Mouse (Mus musculus) lung, embryonic 15.5 days (tissue): ENCODE measurements at regions not wholly inside any gene's neighbourhood (a gene's known extent, or its start where the extent isn't known, plus 50 kb on each side); places are given as distances from the start of the nearest gene placed in this dataset.

ENCODE experiments used
- ATAC-seq: fragments of 200-750 bp; cut with Nextera tagmentation; 2 replicates; pipeline ENCODE4 v1.8.0; 2017; ENCODE audit warnings: moderate number of reproducible peaks, borderline replicate concordance; ENCODE audit not compliant: low FRiP score, low TSS enrichment; ENCODE audit errors: extremely low read depth
- H3K27ac ChIP-seq: fragments of 300-500 bp; sonication (generic); 2 replicates; pipeline ENCODE4 v1.5.1; 2015; ENCODE audit warnings: moderate library complexity, mild to moderate bottlenecking, inconsistent platforms
- H3K27me3 ChIP-seq: fragments of 300-500 bp; sonication (generic); 2 replicates; pipeline ENCODE4 v1.6.1; 2015; ENCODE audit warnings: inconsistent platforms
- H3K36me3 ChIP-seq: fragments of 300-500 bp; sonication (generic); 2 replicates; pipeline ENCODE4 v1.6.1; 2015; ENCODE audit warnings: inconsistent platforms
- H3K4me1 ChIP-seq: fragments of 300-500 bp; sonication (generic); 2 replicates; pipeline ENCODE4 v1.6.1; 2015; ENCODE audit warnings: inconsistent platforms
- H3K4me2 ChIP-seq: fragments of 300-500 bp; sonication (generic); 2 replicates; pipeline ENCODE4 v1.6.1; 2015; ENCODE audit warnings: inconsistent platforms, mild to moderate bottlenecking, moderate library complexity
- H3K4me3 ChIP-seq: fragments of 300-500 bp; sonication (generic); 2 replicates; pipeline ENCODE4 v1.5.1; 2015; ENCODE audit warnings: mild to moderate bottlenecking, inconsistent platforms
- H3K9ac ChIP-seq: fragments of 300-500 bp; sonication (generic); 2 replicates; pipeline ENCODE4 v1.6.1; 2015; ENCODE audit warnings: inconsistent platforms
- H3K9me3 ChIP-seq: fragments of 300-500 bp; sonication (generic); 2 replicates; pipeline ENCODE4 v1.6.1; 2016; ENCODE audit warnings: inconsistent platforms
- WGBS: fragments of 180-500 bp; shearing (Covaris S2); methylation state at CpG from one replicate; pipeline ENCODE4 v1.1.7; 2015; 5-methylcytosine and 5-hydroxymethylcytosine counted together

DNA sequence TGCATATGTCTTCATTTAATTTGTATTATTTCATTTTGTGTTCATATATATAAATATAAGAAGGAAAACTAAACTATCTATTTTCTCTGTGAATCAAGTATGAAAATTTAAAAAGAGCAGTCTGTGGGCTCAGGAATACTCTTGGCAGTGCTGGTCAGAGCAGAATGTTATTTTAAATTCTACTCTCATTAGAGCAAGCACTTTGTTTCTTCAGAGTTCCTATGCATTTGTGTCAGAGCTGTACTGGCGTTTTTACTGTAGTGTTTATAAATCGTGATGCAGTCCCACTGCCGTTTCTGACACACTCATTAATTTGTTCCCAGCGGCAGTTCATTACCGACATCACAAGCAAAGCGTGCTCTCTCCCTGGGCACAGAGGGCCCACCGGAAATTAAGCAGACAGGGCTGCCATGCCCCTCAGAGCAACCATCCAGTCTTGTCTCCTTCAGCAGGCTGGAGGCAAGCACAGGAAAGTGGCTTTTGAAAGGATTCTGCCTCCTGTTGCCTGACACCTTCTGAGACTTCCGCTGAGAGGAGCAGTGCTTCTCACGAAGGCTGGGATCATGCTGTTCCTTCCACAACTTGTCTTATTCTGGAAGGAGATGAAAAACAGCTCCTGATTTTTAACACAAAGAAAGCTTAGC, 272.8 kb upstream of the Sptlc3 start:
- H3K9ac ChIP-seq: no peak overlapping the region
- peak overlapping the region; percentile 53 for H3K27ac ChIP-seq
- H3K4me1 ChIP-seq: peaks cover 5% of the 10 kb centered on the region; the same call in 1 of the 2 replicates
- H3K27me3 ChIP-seq: no peaks in the 10 kb centered on the region
- H3K4me2 ChIP-seq: peak overlapping the region; percentile 36
- no peak overlapping the region for H3K4me3 ChIP-seq
- 30% methylated on average over 9 of the region's 9 CpGs for WGBS
- ATAC-seq: peak; percentile 84; the same call in 1 of the 2 replicates
- H3K9me3 ChIP-seq: no peaks in the 10 kb centered on the region
- no peaks in the 10 kb centered on the region for H3K36me3 ChIP-seq

DNA sequence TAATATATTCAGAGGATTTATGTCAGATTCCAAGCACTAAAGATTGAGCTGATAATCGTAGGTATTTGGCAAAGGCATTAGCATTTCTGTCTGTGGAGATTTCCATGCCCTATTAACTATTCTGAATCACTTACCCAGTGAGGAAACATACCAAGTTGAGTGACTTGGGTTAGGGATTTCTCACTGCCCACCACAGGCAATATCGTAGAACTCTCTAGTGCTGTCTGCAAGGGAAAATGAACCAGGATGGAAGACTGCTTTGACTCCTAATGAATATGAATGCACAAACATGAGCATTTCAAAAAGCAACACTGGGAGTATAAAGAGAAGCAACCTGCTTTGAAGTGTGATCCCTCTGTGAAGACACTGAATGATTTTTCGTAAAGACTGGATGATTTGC, 263.3 kb upstream of the Sptlc3 start:
- ATAC-seq: no peak
- H3K36me3 ChIP-seq: no peaks in the 10 kb centered on the region
- no peak overlapping the region for H3K9ac ChIP-seq
- H3K27me3 ChIP-seq: no peaks in the 10 kb centered on the region
- H3K4me2 ChIP-seq: no peak overlapping the region
- no peaks in the 10 kb centered on the region for H3K9me3 ChIP-seq
- no peak overlapping the region for H3K27ac ChIP-seq
- WGBS: 72% methylated on average over 3 of the region's 3 CpGs
- H3K4me1 ChIP-seq: no peaks in the 10 kb centered on the region
- no peak overlapping the region for H3K4me3 ChIP-seq

GRCm38 (mm10) chr2:139250138-139250537, 243.6 kb upstream of the Sptlc3 start:
- Histone ChIP-seq H3K27ac (no peak overlapping the region), H3K9ac (no peak overlapping the region), H3K36me3 (no peaks in the 10 kb centered on the region), H3K4me3 (no peak overlapping the region), H3K9me3 (no peaks in the 10 kb centered on the region), H3K27me3 (no peaks in the 10 kb centered on the region), H3K4me2 (no peak overlapping the region), H3K4me1 (no peaks in the 10 kb centered on the region)
- no peak for ATAC-seq
- WGBS: 59% methylated on average over 2 of the region's 2 CpGs

GRCm38 (mm10) chr2:139267119-139267518, 226.6 kb upstream of the Sptlc3 start:
- Histone ChIP-seq H3K27me3 (no peaks in the 10 kb centered on the region), H3K9ac (no peak overlapping the region), H3K27ac (no peak overlapping the region), H3K4me2 (no peak overlapping the region), H3K9me3 (no peaks in the 10 kb centered on the region), H3K4me3 (no peak overlapping the region), H3K36me3 (no peaks in the 10 kb centered on the region), H3K4me1 (no peaks in the 10 kb centered on the region)
- ATAC-seq: no peak
- WGBS: 84% methylated on average over 2 of the region's 2 CpGs

- 64% methylated on average over 5 of the region's 5 CpGs for WGBS
- Histone ChIP-seq H3K27me3 (no peaks in the 10 kb centered on the region), H3K4me2 (no peak overlapping the region), H3K9ac (no peak overlapping the region), H3K9me3 (no peaks in the 10 kb centered on the region), H3K27ac (no peak overlapping the region), H3K4me1 (no peaks in the 10 kb centered on the region), H3K4me3 (no peak overlapping the region), H3K36me3 (no peaks in the 10 kb centered on the region)
- no peak for ATAC-seq
Measured at GRCm38 (mm10) chr2:139276581-139276980, 217.1 kb upstream of the Sptlc3 start.

DNA sequence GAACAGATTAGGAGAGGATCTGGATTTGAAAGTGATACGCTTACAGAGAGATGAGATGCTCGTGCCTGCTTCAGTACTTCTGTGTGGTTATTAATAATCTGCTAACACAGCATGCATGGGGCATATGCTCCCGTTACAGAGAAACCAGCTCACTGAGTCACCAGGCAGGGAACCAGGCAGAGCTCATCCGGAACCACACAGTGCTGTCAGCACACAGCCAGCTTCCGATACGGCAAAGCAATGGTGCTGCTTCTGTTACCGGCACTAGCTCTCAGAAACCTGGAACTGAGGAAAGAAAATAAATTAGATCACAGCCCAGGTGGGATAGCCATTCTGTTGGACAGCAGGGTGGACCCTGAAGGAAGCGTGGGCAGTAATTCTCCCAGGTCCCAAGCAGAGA, 216.1 kb upstream of the Sptlc3 start:
- Histone ChIP-seq H3K4me3 (no peak overlapping the region), H3K9ac (no peak overlapping the region), H3K27ac (no peak overlapping the region), H3K9me3 (no peaks in the 10 kb centered on the region), H3K36me3 (no peaks in the 10 kb centered on the region), H3K27me3 (no peaks in the 10 kb centered on the region), H3K4me1 (no peaks in the 10 kb centered on the region), H3K4me2 (no peak overlapping the region)
- WGBS: 85% methylated on average over 8 of the region's 8 CpGs
- no peak for ATAC-seq

GRCm38 (mm10) chr2:139281056-139281455, 212.7 kb upstream of the Sptlc3 start:
- Histone ChIP-seq H3K27me3 (no peaks in the 10 kb centered on the region), H3K36me3 (no peaks in the 10 kb centered on the region), H3K4me1 (no peaks in the 10 kb centered on the region), H3K27ac (no peak overlapping the region), H3K4me3 (no peak overlapping the region), H3K9ac (no peak overlapping the region), H3K4me2 (no peak overlapping the region), H3K9me3 (no peaks in the 10 kb centered on the region)
- whole genome bisulfite sequencing: 72% methylated on average over 3 of the region's 3 CpGs
- ATAC-seq: no peak

DNA sequence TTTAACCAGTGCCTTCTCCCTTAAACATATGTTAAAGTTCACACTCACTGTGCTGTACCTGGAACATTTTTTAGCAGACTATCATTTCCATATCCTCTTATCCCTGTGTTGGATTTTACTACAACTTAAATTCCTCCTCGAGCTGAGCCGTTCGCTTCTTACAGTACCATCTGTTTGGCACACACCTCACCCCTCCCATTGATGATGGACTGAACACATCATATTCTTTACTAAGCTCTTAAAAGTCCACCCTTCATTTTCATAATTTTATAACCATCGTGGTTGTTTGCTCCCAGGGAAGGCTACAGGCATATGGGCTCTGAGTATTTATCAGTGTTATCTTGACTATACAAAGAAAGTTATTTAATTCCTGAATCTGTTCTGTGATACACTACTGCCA, 209.4 kb upstream of the Sptlc3 start:
- Histone ChIP-seq H3K4me3 (no peak overlapping the region), H3K27me3 (no peaks in the 10 kb centered on the region), H3K4me2 (no peak overlapping the region), H3K27ac (no peak overlapping the region), H3K9me3 (no peaks in the 10 kb centered on the region), H3K4me1 (no peaks in the 10 kb centered on the region), H3K9ac (no peak overlapping the region), H3K36me3 (no peaks in the 10 kb centered on the region)
- no peak for ATAC-seq
- WGBS: 73% methylated on average over 4 of the region's 4 CpGs

DNA sequence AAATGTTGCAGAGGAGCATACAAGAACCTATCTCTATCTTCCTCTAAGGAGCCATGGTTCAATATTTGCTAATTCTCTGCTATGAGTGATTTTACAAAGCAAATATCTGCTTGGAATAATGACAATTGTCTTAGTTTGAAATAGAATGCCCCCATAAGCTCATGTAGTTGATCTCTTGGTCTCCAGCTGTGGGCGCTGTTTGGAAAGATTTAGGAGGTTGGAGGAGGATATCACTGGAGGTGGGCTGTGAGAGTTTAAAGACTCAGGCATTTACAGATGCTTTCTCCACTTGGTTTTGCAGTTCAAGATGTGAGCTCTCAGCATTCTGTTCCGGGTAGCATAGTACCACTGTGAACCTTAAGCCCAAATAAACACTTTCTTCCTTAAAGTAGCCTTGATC, 207.3 kb upstream of the Sptlc3 start:
- Histone ChIP-seq H3K9me3 (no peaks in the 10 kb centered on the region), H3K9ac (no peak overlapping the region), H3K27ac (no peak overlapping the region), H3K27me3 (no peaks in the 10 kb centered on the region), H3K4me2 (no peak overlapping the region), H3K4me3 (no peak overlapping the region), H3K36me3 (no peaks in the 10 kb centered on the region), H3K4me1 (no peaks in the 10 kb centered on the region)
- ATAC-seq: no peak
- WGBS: 50% methylated on average over 2 of the region's 2 CpGs

DNA sequence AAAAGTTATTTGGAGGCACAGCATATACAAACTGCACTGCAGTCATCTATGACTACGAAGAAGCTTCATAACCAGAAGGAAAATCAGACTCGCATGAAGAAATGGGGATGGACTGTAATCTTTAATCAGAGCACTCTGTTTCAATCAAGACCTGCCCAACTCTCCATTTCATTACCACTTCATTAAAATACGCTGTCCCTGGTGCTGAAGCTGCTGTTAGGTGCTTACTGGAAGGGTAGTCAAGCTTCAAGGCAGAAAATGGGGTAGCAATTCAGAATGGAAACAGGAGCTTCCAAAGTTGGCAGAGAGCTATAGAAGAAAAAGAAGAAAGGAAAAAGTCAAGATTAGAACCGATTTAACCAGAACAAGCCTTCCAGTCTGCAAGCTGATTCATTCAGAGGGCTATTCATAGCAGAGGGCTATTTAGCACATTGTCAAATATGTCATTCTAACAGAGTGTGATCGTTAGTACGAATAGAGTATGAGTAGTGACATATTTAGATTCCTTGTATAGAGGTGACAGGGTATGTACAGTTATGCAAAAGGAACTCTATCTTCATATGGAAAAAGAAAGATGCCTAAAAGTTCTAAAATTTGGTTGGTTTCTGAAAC, 195.1 kb upstream of the Sptlc3 start:
- Histone ChIP-seq H3K27ac (no peak overlapping the region), H3K9ac (no peak overlapping the region), H3K4me3 (no peak overlapping the region), H3K9me3 (no peaks in the 10 kb centered on the region), H3K4me2 (no peak overlapping the region), H3K27me3 (no peaks in the 10 kb centered on the region), H3K4me1 (no peaks in the 10 kb centered on the region), H3K36me3 (no peaks in the 10 kb centered on the region)
- ATAC-seq: no peak
- WGBS: 51% methylated on average over 6 of the region's 6 CpGs

DNA sequence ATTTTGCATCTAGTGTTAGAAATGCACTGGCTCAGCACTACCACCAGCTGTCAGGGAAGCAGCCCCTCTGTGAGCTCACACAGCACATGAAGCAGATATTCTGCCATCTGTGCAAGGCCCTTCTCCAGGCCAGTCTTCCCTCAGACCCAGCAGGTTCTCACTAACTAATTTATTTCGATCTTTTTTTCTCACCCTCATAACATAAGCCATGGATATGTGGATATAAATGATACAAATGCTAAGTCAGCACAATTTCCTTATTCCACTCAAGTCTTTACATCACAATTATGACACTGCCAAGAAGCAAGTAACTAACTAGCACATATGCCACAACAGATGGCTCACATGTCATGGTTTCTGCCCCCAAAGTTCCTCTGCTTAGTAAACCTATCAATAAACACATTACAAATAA, 182.3 kb upstream of the Sptlc3 start:
- H3K4me1 ChIP-seq: no peaks in the 10 kb centered on the region
- H3K27ac ChIP-seq: no peak overlapping the region
- no peak overlapping the region for H3K9ac ChIP-seq
- H3K27me3 ChIP-seq: no peaks in the 10 kb centered on the region
- WGBS: 79% methylated on average over 1 of the region's 1 CpGs
- no peak overlapping the region for H3K4me2 ChIP-seq
- H3K36me3 ChIP-seq: no peaks in the 10 kb centered on the region
- H3K9me3 ChIP-seq: no peaks in the 10 kb centered on the region
- H3K4me3 ChIP-seq: no peak overlapping the region
- no peak for ATAC-seq

GRCm38 (mm10) chr2:139312053-139312452, 181.7 kb upstream of the Sptlc3 start:
- H3K4me2 ChIP-seq: no peak overlapping the region
- H3K4me3 ChIP-seq: no peak overlapping the region
- no peaks in the 10 kb centered on the region for H3K9me3 ChIP-seq
- no peaks in the 10 kb centered on the region for H3K36me3 ChIP-seq
- no peaks in the 10 kb centered on the region for H3K4me1 ChIP-seq
- 50% methylated on average over 4 of the region's 4 CpGs for whole genome bisulfite sequencing
- no peak for ATAC-seq
- H3K27ac ChIP-seq: no peak overlapping the region
- no peaks in the 10 kb centered on the region for H3K27me3 ChIP-seq
- H3K9ac ChIP-seq: no peak overlapping the region
